Mouse (Mus musculus): ENCODE measurements at regions not wholly inside any gene's neighbourhood (a gene's known extent, or its start where the extent isn't known, plus 50 kb on each side); places are given as distances from the start of the nearest gene placed in this dataset.

- DNase-seq (ENCODE audit: low spot score in 2 of 2), result no peak
Observed at GRCm38 (mm10) chr5:43136142-43136541, 96.8 kb upstream of the Cpeb2 start.

GRCm38 (mm10) chr5:43137777-43138176 is 95.2 kb upstream of the Cpeb2 start:
- no peak for DNase-seq (ENCODE audit: low spot score in 2 of 2)

- DNase-seq (ENCODE audit: low spot score in 2 of 2), result no peak
Observed at GRCm38 (mm10) chr5:43138931-43139486, 94.0 kb upstream of the Cpeb2 start.

GRCm38 (mm10) chr5:43139813-43140212 is 93.2 kb upstream of the Cpeb2 start:
- no peak for DNase-seq (ENCODE audit: low spot score in 2 of 2)

GRCm38 (mm10) chr5:43145939-43146338 is 87.0 kb upstream of the Cpeb2 start:
- DNase-seq (ENCODE audit: low spot score in 2 of 2), result no peak

GRCm38 (mm10) chr5:43146928-43147327 is 86.0 kb upstream of the Cpeb2 start:
- no peak for DNase-seq (ENCODE audit: low spot score in 2 of 2)

- DNase-seq (ENCODE audit: low spot score in 2 of 2), result peak in 1 of 2 experiments; percentile 9
Observed at GRCm38 (mm10) chr5:43148486-43148885, 84.5 kb upstream of the Cpeb2 start.

GRCm38 (mm10) chr5:43149559-43149958 is 83.4 kb upstream of the Cpeb2 start:
- DNase-seq (ENCODE audit: low spot score in 2 of 2), result no peak

GRCm38 (mm10) chr5:43151099-43151774 is 81.7 kb upstream of the Cpeb2 start:
- no peak for DNase-seq (ENCODE audit: low spot score in 2 of 2)

GRCm38 (mm10) chr5:43152119-43152611 is 80.8 kb upstream of the Cpeb2 start:
- no peak for DNase-seq (ENCODE audit: low spot score in 2 of 2)

- DNase-seq (ENCODE audit: low spot score in 2 of 2), result no peak
Observed at GRCm38 (mm10) chr5:43152881-43153280, 80.1 kb upstream of the Cpeb2 start.

- DNase-seq (ENCODE audit: low spot score in 2 of 2), result no peak
Observed at GRCm38 (mm10) chr5:43156771-43157170, 76.2 kb upstream of the Cpeb2 start.

GRCm38 (mm10) chr5:43160140-43160539 is 72.8 kb upstream of the Cpeb2 start:
- no peak for DNase-seq (ENCODE audit: low spot score in 2 of 2)

GRCm38 (mm10) chr5:43181475-43181874 is 51.5 kb upstream of the Cpeb2 start:
- no peak for DNase-seq (ENCODE audit: low spot score in 2 of 2)

Data from cerebellum, postnatal 4 days (tissue).